Mouse (Mus musculus) retina, embryonic 14.5 days (tissue): ENCODE measurements around the gene Rab27a.
"Not testable (repeated sequence)": the region's sequence is repeated elsewhere in the genome, so short reads cannot be mapped to it uniquely, and the experiment has no call there.

Experiments
- DNase-seq: peaks from one replicate; pipeline ENCODE4 v3.0.0-alpha.2; 2015; ENCODE audit warnings: low spot score

Gene Rab27a

DNA sequence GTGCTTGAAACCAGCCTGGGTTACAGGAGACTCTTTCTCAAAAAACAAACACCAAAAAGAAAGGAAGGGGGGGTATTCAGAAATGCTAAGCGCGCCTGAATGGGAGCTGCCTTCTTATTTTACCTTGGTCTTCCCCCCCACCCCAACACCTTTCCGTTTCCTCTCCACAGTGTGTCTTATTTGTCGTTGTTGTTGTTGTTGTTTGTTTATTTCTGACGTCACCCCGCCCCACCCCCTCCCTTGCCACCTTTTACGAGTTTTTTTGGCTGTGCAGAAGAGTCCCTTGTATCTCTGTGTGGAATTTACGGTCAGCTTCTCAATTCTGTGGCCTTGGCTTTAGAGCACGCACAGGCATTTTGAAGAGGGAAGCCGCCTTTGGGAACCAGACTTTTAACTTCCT is 1.1 kb downstream of the Rab27a start:
- no peak for DNase-seq

DNA sequence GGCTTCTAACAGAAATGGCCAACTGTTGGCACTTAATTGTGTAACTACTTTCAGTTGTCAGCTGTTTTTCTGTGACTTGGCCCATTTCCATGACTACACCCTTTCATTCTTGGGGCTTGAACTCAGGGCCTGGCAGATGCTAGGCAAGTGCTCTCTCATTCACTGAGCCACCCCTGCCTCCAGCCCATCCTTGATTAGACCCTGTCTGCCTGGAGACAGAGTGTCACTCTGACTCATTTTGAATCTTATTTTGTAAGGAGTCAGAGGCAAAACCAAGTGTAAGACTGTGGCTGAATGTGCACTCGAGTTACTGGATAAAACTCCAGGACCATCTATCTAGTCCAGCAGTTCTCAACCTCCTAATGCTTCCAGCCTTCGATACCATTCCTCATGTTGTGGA is 3.3 kb downstream of the Rab27a start:
- DNase-seq: no peak

DNA sequence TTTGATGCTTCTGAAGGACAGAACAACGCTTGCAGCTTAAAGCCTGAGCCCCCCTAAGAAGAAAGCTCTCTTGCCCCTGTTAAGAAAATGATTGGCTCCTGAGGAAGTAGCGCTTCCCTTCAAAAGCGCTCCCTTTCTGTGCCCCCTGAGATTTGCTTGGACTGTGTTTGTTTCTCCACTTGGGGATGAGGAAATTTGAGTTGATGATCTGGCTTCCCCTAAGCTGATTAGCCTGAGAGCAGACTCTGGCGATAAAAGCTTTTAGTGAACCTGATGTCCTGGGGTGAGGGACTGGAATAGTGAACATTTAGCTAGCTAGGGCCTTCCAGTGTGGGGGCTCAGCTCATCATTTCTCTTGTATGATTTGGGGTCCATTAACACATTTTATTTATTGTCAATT is 4.3 kb downstream of the Rab27a start:
- peak; percentile 48 for DNase-seq

- no peak for DNase-seq
Observed at GRCm38 (mm10) chr9:73049833-73050232, 5.2 kb downstream of the Rab27a start.

GRCm38 (mm10) chr9:73050606-73051005 is 6.0 kb downstream of the Rab27a start:
- DNase-seq: no peak

DNA sequence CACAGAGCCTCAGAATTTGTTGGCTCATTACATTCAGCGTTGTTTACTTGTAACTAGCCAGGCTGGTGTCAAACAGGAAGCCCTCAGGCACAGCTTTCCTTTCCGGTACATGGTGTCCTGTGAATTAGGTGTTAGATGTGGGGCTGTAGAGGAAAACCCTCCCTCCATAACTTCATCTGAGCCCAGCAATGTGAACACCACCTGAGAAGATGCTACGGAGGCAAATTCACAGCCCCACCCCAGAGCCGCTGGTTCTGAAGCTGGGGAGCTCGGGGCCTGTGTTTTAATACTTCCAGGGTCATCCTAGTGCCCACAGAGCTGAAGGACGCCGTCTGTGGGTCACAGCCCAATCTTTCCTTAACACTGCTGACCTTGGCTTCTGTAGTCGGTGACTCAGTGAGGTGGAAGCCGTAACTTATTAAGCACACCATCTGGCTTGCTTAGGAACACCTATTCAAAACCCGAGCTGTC is 10.8 kb downstream of the Rab27a start:
- DNase-seq: no peak

- DNase-seq: no peak
Observed at GRCm38 (mm10) chr9:73059224-73059623, 14.6 kb downstream of the Rab27a start.

DNA sequence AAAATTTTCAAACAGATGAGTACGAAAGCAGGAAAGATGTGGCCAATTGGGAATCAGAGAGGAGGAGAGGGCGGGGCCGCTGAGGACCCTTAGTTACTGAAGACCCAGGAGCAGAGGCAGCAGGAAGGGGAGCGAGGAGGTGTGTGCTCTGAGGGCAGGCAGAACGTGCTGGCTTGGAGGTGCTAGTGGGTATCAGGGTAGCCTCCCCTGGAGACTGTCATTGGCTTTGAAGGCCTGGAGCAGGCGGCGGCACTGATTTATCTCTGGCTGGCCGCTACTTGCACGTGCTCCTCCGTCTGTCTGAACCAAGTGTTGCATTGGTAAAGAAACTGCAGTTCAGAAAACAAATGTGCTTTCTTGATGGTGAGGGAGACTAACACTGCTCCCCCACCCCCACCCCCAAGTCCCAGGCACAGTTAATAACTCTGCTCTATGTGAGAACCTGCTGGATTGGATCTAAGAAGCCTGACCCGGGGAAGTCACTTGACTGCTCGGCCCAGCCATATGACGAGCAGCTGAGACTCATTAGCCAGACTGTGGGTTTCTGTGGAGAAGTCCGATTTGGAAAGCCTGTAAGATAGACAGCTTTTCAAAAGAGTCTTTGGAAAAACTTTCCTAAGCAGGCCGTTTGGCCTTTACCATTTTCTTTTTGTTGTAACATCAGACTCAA is 19.1 kb downstream of the Rab27a start:
- peak; percentile 23 for DNase-seq

DNA sequence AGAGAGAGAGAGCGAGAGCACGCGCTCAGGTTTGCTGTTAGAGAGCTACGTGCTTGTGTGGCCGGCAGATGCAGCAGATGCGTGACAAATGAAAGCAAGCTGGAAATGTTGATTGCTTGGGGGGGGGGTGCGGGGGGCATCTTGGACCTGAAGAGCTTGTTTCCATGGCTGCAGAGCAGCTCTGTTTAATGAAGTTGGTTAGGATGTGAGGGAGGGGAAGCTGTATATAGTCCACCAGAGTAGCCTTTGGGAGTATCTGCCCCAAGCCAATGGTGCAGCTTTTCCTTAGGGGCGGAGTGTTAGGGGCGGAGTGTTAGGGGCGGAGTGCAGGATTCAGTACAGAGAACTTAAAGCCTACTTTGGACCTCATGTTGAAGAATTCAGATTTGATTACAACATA is 22.4 kb downstream of the Rab27a start:
- no peak for DNase-seq

- DNase-seq: no peak
Observed at GRCm38 (mm10) chr9:73068230-73068679, 23.6 kb downstream of the Rab27a start.

- DNase-seq: no peak
Observed at GRCm38 (mm10) chr9:73068688-73069087, 24.0 kb downstream of the Rab27a start.

GRCm38 (mm10) chr9:73070971-73071659 is 26.5 kb downstream of the Rab27a start:
- DNase-seq: no peak

DNA sequence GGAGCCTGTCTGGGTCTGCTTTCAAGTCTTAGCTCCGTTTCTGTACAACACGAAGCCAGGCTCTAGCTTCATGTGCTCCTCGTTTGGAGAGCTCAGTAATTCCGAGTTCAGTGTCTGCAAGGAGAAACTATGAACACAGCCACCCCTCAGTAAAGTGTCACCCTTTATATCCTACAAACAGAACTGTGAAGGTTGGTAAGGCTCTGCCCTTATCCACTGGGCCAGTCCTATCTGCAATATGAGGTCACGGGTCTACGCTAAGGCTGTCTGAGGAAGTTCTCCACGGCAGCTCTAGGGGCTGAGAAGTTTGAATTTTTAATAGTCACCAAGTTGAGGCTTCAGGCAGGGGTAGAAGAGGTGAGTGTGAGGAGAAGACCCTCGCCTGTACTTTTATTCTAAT is 27.8 kb downstream of the Rab27a start:
- no peak for DNase-seq

GRCm38 (mm10) chr9:73073169-73073568 is 28.5 kb downstream of the Rab27a start:
- no peak for DNase-seq

- not testable (repeated sequence) for DNase-seq
Observed at GRCm38 (mm10) chr9:73079349-73079748, 34.7 kb downstream of the Rab27a start.

- no peak for DNase-seq
Observed at GRCm38 (mm10) chr9:73079801-73080325, 35.2 kb downstream of the Rab27a start.

DNA sequence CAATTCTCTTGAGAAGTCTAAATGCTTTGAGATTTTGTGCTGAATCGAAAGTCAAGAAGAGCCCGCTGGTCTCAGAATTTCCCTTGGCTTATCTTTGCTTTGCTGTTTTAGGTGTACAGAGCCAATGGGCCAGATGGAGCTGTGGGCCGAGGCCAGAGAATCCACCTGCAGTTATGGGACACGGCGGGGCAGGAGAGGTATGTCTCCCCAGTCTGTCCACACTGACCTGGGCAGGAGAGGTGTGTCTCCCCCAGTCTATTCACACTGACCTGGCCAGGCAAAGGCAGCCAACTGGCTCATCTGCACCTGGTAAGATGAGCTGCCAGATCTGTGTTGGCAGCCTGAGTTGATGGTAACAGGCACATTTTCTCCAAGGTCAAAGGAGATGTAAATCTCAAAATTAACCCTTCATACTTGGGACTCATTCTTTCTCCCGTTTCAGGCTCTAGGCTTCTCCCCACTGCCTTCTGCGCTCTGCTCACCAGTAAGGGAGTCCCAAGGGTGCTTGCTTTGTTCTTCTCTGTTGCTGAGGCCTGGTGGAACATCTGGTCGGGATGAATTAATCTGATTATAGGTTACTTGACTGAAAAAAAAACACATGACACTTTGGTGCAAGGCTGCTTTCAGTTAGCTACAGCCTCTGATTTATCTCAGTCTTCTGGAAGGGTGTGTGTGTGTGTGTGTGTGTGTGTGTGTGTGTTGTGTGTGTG is 37.8 kb downstream of the Rab27a start:
- DNase-seq: no peak

DNA sequence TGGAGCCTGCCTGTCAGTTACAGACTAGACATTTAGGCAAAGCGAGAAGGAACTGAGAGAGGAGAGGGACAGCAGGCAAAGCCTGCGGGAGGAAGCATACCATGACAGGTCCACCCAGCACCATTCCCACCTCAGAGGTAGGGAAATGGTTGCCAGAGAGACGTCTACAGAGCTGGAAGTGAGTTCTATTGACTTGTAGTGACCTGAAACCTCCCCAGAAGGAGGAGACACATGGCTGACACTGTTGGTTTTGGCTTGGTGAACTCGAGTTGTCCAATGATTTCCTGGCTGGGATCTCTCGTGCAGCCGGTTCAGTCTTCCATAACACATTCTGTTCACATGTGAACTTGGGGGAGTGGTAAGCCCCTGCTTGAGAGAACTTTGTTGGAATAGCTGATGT is 39.3 kb downstream of the Rab27a start:
- no peak for DNase-seq

GRCm38 (mm10) chr9:73085845-73086244 is 41.2 kb downstream of the Rab27a start:
- DNase-seq: no peak

- DNase-seq: no peak
Observed at GRCm38 (mm10) chr9:73087121-73087520, 42.5 kb downstream of the Rab27a start.

DNA sequence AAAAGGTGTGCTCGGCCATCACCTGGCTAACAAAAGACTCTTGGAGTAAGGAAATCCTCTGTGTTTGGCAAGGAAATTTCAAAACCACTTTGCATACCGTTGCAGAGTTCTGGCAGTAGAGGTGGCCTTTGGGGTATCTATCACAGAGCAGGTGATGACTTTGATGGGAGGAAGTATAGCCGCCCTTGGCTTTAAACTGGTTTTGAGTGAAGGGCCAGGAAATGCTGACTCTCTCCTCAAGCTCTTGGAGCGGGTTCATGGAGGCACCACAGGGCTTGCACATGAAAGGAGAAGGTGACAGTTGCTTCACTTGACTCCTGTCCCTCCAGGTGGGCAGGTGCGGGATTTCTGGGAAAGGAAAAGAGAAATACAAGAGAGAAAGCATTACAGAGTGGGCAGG is 42.9 kb downstream of the Rab27a start:
- no peak for DNase-seq

- DNase-seq: no peak
Observed at GRCm38 (mm10) chr9:73089222-73089920, 44.7 kb downstream of the Rab27a start.
